Mouse (Mus musculus) gastrocnemius, postnatal 14 days (tissue): Measurements from ENCODE around the gene Ttpal. TPM values are rescaled to one million over a fixed set of nuclear protein-coding genes. Genes with fewer than 3 reads are reported as not detected.
A peak's percentile ranks its signal among the peaks of the same experiment; 100 is the strongest.

Source experiments
- DNase-seq: peaks from one replicate; pipeline ENCODE4 v3.0.0; 2021; ENCODE audit warnings: mixed read lengths
- intact Hi-C: fragments of 180-260 bp; cut with DNase I; formaldehyde crosslinking; loops from one replicate; pipeline ENCODE4 v1.15.1; 2025; ENCODE audit warnings: low total_unique reads
- total RNA-seq, 2 experiments: library from RNA; stranded (reverse); gene quantifications; 2 replicates each; pipeline ENCODE4 v1.2.3; 2021

The Ttpal gene
- total RNA-seq, 2 experiments from 2014 or later = 7.7 to 8.2 TPM

DNA sequence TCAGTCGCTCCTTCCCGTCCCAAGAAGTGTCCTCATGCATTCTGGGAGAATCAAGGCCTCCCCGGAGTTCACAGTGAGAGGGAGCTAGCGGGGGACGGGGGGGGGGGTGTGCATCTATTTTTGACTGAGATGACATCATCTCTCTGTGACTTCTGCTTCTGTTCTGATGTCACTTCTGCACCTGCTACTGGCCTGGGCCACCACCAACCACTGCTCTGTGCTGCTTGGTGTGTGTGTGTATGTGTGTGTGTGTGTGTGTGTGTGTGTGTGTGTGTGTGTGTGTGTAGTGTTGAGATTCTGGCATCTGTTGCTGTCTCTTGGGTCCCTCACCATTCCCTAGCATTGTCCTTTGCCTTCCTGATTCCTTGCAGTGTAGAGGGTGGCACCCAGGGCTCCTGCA, 14.6 kb upstream of the Ttpal start:
- DNase-seq = no peak
- intact Hi-C loops = no loop called here

GRCm38 (mm10) chr2:163590211-163590610, 11.9 kb upstream of the Ttpal start:
- intact Hi-C loops = loop anchor here (10.0 kb wide), 1 partner anchor 55 kb away; no protein-coding TSS in a partner anchor

GRCm38 (mm10) chr2:163590996-163591395, 11.1 kb upstream of the Ttpal start:
- intact Hi-C loops = loop anchor here (10.0 kb wide), 1 partner anchor 56 kb away; no protein-coding TSS in a partner anchor
- no peak for DNase-seq

More at GRCm38 (mm10) chr2:163590211-163590610, 11.9 kb upstream of the Ttpal start:
- no peak for DNase-seq

DNA sequence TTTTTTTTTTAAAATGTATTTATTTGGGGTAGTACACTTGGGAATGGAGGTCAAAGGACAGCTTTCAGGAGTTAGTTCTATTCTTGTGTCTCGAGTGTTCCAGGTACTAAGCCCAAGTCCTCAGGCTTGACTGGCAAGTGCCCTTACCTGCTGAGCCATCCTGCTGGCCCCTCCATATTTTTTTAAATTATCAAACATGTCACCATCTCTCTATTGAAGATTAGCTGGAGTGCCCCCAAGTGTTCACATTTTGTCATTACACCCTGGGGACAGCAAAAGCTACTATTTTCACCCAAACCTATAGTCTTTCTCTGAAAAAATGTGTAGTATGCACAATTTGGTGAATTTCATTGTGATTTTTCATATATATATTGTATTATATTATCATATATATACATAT, 10.0 kb upstream of the Ttpal start:
- intact Hi-C loops = loop anchor here (10.0 kb wide), 1 partner anchor 57 kb away; no protein-coding TSS in a partner anchor

DNA sequence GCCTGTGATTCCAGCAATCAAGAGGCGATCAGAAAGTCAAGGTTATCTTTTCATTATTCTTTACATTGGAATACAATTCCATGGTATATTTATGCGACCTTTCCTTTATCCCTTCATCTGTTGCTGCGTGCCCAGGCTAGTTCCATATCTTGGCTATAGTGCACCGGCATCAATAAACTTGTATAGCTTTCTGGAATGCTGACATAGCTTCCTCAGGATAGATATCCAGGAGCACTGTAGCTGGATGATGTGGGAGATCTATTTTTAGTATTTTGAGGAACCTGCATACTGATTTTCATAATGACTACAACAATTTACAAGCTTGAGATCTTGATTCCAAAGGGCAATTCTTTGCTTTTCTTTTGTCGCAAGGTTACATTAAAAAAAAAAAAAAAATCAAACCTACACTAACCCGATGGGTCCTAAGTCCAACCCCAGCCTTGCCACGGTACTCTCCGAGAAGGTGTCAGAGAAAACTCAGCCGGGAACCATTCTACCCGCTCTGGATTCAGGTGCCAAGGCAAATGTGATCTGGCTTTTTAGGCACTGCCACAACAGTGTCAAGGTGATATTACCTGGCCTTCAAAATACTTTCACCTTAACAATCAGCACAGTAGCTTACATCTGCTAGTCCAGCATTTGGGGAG, 8.4 kb upstream of the Ttpal start:
- intact Hi-C loops = loop anchor here (10.0 kb wide), 1 partner anchor 59 kb away; no protein-coding TSS in a partner anchor

More for the DNA sequence above, 10.0 kb upstream of the Ttpal start:
- no peak for DNase-seq

GRCm38 (mm10) chr2:163595119-163595518, 7.0 kb upstream of the Ttpal start:
- intact Hi-C loops = loop anchor here (10.0 kb wide), 1 partner anchor 60 kb away; no protein-coding TSS in a partner anchor
- no peak for DNase-seq

More for the DNA sequence above, 8.4 kb upstream of the Ttpal start:
- no peak for DNase-seq

DNA sequence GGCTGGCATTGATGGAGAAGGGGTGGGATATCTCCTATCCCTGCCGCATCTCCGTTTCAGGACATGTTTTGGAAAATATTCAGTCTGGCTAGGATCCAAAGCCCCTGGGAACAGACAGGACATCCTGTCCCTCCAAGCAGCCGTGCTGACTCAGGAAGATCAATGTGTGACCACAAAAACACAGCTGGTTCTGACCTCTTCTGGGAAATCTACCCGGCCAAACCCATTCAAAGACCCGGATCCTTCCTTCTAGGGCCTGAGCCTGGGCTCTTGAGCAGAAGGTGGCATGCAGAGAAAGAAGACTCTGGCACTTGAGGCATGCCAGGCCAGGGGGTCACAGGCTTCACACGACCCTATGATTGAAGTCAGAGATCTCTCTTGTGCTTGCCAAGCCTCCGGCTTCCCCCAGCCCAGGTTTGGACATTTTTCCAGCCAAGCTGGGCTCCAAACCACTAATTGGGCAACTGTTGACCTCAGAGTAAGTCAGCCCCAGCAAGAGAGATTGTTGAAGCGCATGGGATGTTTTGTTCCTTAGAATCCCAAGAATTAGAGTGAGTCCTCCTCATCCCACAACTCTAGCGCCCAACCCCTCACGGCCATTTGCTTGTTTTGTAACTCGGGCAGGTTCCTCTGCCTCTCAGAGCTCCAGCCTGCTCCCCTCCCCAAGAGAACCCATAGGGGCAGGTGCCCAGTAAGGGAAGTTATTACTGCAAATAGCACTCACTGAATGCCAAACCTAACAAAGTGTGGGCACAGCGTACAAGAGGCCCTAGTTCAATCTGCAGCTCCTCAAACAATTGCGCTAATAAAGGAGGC, 5.8 kb upstream of the Ttpal start:
- intact Hi-C loops = loop anchor here (10.0 kb wide), 1 partner anchor 61 kb away; no protein-coding TSS in a partner anchor
- peak; percentile 57 for DNase-seq

DNA sequence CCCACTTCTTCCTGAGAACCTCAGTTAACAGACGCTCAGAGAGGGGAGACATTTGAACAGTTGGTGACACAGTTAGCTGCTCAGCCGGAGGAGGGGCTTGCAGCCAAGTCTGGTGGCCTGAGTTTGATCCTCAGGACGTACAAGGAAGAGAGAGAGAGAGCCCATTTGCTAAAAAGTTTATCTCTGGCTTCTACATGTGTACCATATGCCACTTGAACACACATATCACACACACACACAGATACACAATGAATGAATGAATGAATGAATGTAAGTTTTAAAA, 5.3 kb upstream of the Ttpal start:
- no peak for DNase-seq
- intact Hi-C loops = loop anchor here (10.0 kb wide), 1 partner anchor 62 kb away; no protein-coding TSS in a partner anchor

DNA sequence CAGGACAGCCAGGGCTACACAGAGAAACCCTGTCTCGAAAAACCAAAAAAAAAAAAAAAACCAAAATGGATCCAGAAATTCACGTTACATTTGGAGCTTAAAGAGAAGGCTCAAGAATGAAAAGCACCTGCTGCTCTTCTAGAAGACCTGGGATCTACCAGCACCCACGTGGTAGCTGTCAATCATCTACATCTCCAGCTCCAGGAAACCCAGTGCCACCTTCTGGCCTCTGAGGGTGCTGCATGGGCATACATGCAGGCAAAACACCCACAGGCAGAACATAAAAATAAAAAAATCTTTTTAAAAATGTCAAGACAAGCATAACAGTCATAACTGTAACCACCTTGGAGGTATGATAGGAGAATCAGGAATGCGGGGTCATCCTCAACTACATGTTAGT, 4.5 kb upstream of the Ttpal start:
- intact Hi-C loops = loop anchor here (10.0 kb wide), 1 partner anchor 63 kb away; no protein-coding TSS in a partner anchor
- no peak for DNase-seq

- intact Hi-C loops = loop anchor here (10.0 kb wide), 1 partner anchor 64 kb away; no protein-coding TSS in a partner anchor
- DNase-seq = peak; percentile 71
Observed at GRCm38 (mm10) chr2:163599226-163599625, 2.9 kb upstream of the Ttpal start.

GRCm38 (mm10) chr2:163601066-163601465, 1.0 kb upstream of the Ttpal start:
- intact Hi-C loops = no loop called here
- no peak for DNase-seq

DNA sequence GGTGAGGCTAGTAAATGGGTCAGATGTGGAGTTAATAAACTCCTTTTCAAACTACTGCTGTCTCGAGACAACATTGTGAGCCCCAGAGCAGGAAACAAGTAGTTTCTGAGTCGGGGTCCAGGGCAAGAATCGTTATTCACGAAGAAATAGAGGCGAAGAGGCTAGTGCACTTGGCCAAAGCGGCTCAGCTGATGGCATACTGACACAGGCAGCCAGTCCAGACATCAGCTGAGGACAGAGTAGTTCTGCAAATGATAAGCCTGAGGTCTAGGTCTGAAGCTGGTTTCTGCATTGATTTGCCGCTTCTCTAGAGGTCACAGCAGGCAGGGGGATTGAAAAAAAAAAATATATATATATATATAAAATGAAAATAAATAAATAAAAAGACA, 408 bp upstream of the Ttpal start:
- no peak for DNase-seq
- intact Hi-C loops = loop anchor here (2.0 kb wide), 1 partner anchor 117 kb away; no protein-coding TSS in a partner anchor

DNA sequence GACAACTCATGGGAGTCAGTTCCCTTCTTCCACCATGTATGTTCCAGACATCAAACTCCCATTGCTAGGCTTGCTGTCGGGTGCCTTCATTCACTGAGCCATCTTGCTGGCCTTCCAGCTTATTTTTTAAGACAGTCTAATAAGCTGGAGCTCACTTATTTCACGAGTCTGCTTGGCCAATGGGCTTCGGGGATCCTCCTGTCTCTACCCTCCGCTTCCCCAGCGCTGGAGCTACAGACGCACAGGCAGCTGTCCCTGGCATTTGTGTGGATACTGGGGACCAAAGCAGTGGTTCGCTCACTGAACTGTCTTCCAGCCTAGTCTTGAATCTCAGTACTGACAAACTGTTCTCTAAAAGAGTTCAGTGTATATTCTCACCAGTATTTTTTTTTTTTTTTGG, 4.0 kb downstream of the Ttpal start:
- intact Hi-C loops = no loop called here
- no peak for DNase-seq

- intact Hi-C loops = no loop called here
- no peak for DNase-seq
Observed at GRCm38 (mm10) chr2:163608008-163608407, 5.9 kb downstream of the Ttpal start.

GRCm38 (mm10) chr2:163609281-163609975, 7.3 kb downstream of the Ttpal start:
- intact Hi-C loops = no loop called here

DNA sequence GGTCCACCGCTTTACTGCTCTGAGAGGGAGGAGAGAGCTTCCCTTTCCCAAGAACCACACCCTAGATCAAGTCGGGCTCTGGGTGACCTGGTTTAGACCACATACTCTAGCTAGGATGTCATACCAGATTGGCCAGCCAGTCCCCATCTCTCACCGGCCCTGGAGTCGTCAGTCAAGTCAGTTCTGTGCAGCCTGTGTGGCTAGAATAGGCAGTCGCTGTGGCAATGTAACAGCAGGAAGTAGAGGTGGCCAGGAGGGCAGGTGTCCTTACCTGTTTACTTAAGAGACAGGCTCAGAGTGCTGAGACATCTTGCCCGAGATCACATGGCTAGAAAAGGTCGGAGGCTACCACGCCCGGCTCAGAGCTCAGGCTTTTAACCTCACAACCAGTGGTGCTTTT, 9.1 kb downstream of the Ttpal start:
- DNase-seq = no peak
- intact Hi-C loops = no loop called here

More at GRCm38 (mm10) chr2:163609281-163609975, 7.3 kb downstream of the Ttpal start:
- DNase-seq = no peak

DNA sequence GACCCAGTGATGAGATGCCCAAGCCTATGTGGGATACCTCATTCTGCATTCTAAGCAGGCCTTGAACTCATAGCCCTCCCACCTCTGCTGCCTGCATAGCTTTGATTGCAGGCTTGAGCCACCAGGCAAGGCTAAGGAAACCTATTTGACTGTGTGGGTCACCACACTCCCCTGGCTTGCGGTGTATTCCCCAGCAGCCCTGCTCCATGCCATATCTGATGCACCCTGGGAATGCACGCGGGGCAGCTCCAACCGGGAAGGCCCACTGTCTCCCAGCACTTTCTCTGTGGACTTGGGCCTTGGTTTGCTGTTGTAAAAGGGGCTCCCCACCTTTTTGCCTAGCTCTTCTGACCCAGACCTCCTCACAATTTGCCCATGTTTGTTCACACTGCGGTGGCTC, 11.1 kb downstream of the Ttpal start:
- intact Hi-C loops = no loop called here

DNA sequence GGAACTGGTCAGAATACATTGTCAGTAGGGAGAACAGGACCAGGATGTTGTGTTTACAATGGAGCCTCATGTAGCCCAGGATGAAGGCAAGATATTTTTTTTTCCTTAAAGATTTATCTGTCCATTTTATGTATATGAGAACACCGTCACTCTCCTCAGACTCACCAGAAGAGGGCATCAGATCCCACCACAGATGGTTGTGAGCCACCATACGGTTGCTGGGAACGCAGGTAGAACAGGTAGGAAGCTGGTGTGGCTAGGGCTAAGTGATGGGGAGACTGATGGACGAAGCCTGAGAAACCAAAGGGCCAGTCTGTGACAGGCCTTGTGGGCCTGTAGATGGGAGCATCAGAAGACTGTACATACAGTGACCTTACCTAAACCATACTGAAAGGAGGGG, 11.9 kb downstream of the Ttpal start:
- intact Hi-C loops = no loop called here

More for the DNA sequence above, 11.1 kb downstream of the Ttpal start:
- no peak for DNase-seq

GRCm38 (mm10) chr2:163615401-163615800, 13.3 kb downstream of the Ttpal start:
- intact Hi-C loops = no loop called here
- no peak for DNase-seq

More for the DNA sequence above, 11.9 kb downstream of the Ttpal start:
- DNase-seq = no peak
